Mouse (Mus musculus) inflammation-experienced regulatory T-cells (primary cell): Measurements from ENCODE around the gene Tufm. TPM values are rescaled to one million over a fixed set of nuclear protein-coding genes. Genes with fewer than 3 reads are reported as not detected.

Source experiments
- polyA plus RNA-seq, 2 experiments: library from polyadenylated mRNA; unstranded; fragments of 100-300 nt; shearing (Covaris generic); gene quantifications; one replicate each; pipeline ENCODE4 v1.2.1; 2017

Tufm gene
- 100 to 1,000 TPM; 101 to 104 TPM for polyA plus RNA-seq

GRCm38 (mm10) chr7:126487052-126487483, at the start of gene Tufm:
TSS of gene Tufm (plus strand) at chr7:126487361.

GRCm38 (mm10) chr7:126463004-126463403, 24.2 kb upstream of the Tufm start, which contains the start of gene Atp2a1:
TSS of gene Atp2a1 (minus strand) at chr7:126463108.

GRCm38 (mm10) chr7:126474993-126475581, 12.1 kb upstream of the Tufm start, which contains the start of gene Sh2b1:
TSS of gene Sh2b1 (minus strand) at chr7:126475424.

GRCm38 (mm10) chr7:126503273-126503878, 16.2 kb downstream of the Tufm start, which contains the start of gene Atxn2l:
TSS of gene Atxn2l (minus strand) at chr7:126503437.

Other genes with a start within 250 kb of the Tufm start
- gene Sbk1, start 214.7 kb upstream of the Tufm start, polyA plus RNA-seq: 10 to 100 TPM; 36.9 to 49.1 TPM
- gene Lat, start 117.8 kb upstream of the Tufm start, polyA plus RNA-seq: 100 to 1,000 TPM; 795 to 824 TPM
- 10 to 100 TPM; 53.8 to 65.9 TPM for gene Spns1, start 109.9 kb upstream of the Tufm start, polyA plus RNA-seq
- gene Nfatc2ip, start 90.6 kb upstream of the Tufm start, polyA plus RNA-seq: 1 to 10 TPM; 4.3 to 5.5 TPM
- gene Cd19, start 72.5 kb upstream of the Tufm start, polyA plus RNA-seq: 10 to 100 TPM in 1 of 2 experiments, 1 to 10 TPM in 1; 5.3 to 17.9 TPM
- gene Rabep2, start 58.6 kb upstream of the Tufm start, polyA plus RNA-seq: 10 to 100 TPM; 59.6 to 64.4 TPM
- gene Atp2a1, start 24.3 kb upstream of the Tufm start, polyA plus RNA-seq: 1 to 10 TPM in 1 of 2 experiments, under 1 TPM in 1; 0.66 to 1.6 TPM
- 10 to 100 TPM; 47.9 to 49.6 TPM for gene Sh2b1, start 11.9 kb upstream of the Tufm start, polyA plus RNA-seq
- 100 to 1,000 TPM; 103 TPM for gene Atxn2l, start 16.1 kb downstream of the Tufm start, polyA plus RNA-seq
- 100 to 1,000 TPM; 157 to 175 TPM for gene Eif3c, start 79.0 kb downstream of the Tufm start, polyA plus RNA-seq
- gene Apobr, start 97.6 kb downstream of the Tufm start, polyA plus RNA-seq: 1 to 10 TPM; 3.1 to 5.4 TPM
- gene Cln3, start 98.5 kb downstream of the Tufm start, polyA plus RNA-seq: 100 to 1,000 TPM in 1 of 2 experiments, 10 to 100 TPM in 1; 81.6 to 107 TPM
- under 1 TPM in 1 of 2 experiments, not detected in 1; 0.42 TPM for gene Il27, start 107.6 kb downstream of the Tufm start, polyA plus RNA-seq
- 10 to 100 TPM in 1 of 2 experiments, 1 to 10 TPM in 1; 6.0 to 12.8 TPM for gene Nupr1, start 143.5 kb downstream of the Tufm start, polyA plus RNA-seq
- gene Sgf29, start 161.9 kb downstream of the Tufm start, polyA plus RNA-seq: 100 to 1,000 TPM; 114 to 118 TPM
- under 1 TPM; 0.20 to 0.48 TPM for gene Sult1a1, start 189.1 kb downstream of the Tufm start, polyA plus RNA-seq
- gene Bola2, start 208.0 kb downstream of the Tufm start, polyA plus RNA-seq: 100 to 1,000 TPM; 104 to 113 TPM
- 10 to 100 TPM in 1 of 2 experiments, 1 to 10 TPM in 1; 8.3 to 10.8 TPM for gene Slx1b, start 208.4 kb downstream of the Tufm start, polyA plus RNA-seq
- gene Coro1a, start 220.4 kb downstream of the Tufm start, polyA plus RNA-seq: 1,000 to 10,000 TPM; 2,830 to 3,089 TPM